Mouse (Mus musculus) frontal cortex, adult (tissue): ENCODE data around the gene Tctex1d2.
"Not testable (repeated sequence)": the region's sequence is repeated elsewhere in the genome, so short reads cannot be mapped to it uniquely, and the experiment has no call there.

ENCODE experiments used
- ATAC-seq: cut with Nextera tagmentation; 2 replicates; pipeline ENCODE4 v1.9.2; 2017; ENCODE audit warnings: mild to moderate bottlenecking, moderate library complexity, mixed read lengths; ENCODE audit not compliant: low TSS enrichment

The Tctex1d2 gene

DNA sequence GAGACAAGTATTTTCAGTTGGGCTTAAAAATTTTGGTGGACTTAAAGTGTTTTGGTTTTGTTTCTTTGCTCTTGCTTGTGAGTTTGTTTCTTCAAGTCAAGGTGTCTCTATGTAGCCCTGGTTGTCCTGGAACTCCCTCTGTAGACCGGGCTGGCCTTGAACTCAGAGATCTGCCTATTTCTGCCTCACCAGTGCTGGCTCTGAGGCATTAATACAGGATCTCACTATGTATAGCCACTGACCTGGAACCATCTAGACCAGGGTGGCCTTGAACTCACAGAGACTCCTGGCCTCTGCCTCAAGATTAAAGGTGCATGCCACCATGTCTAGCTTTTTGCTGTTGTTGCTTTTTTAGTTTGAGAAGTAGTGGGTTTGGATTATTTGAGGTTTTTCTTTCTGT is 12.4 kb downstream of the Tctex1d2 start:
- no peak for ATAC-seq

DNA sequence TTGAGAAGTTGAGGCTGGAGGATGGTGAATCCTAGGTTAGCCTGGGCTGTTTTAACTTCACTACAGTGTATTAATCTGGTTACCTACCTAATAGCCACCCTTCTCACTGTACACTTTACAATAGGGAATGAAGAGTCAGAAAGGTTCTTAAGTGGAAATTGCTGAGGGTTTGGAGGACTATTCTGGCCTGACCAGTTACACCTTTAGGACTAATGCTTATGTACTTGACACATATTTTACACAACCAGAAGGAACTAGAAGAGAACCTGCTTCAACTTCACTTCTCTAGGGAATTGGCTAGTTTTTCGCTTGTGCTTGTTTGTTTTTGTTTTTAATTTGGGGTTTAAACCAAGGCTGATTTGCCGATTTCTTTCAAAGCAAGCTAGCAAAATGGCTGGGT is 13.6 kb downstream of the Tctex1d2 start:
- no peak for ATAC-seq

DNA sequence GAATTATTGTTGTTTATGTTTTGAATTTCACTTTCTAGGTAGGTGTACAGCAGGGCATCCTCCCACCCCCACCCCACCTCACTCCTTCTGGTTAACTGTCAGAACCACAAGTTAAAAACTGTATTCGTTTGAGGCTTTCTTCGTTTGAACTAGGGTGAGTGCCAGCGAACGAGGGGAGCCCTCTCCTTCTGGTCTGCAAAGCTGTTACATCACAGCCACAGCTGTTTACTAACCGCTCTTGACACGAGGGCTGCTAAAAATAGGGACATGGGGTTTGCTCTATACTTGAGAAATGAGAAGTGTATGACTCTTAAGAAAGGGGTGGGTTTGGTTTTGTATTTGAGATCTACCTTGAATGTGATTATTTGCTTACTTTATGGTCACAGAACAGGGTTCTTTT is 14.6 kb downstream of the Tctex1d2 start:
- ATAC-seq, result no peak

DNA sequence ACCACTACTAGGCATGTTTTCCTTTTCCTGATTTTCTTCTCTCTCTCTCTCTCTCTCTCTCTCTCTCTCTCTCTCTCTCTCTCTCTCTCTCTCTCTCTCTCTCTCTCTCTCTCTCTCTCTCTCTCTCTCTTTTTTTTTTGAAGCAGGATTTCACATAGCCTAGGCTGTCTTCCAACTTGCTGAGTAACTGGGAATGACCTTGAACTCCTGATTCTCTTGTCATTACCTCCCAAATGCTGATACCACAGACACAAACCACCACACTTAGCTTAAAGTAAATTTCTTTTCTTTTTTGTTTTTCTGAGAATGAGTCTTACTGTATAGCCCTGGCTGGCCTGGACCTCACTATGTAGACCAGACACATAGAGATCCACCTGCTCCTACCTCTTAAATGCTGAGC is 15.2 kb downstream of the Tctex1d2 start:
- no peak for ATAC-seq

DNA sequence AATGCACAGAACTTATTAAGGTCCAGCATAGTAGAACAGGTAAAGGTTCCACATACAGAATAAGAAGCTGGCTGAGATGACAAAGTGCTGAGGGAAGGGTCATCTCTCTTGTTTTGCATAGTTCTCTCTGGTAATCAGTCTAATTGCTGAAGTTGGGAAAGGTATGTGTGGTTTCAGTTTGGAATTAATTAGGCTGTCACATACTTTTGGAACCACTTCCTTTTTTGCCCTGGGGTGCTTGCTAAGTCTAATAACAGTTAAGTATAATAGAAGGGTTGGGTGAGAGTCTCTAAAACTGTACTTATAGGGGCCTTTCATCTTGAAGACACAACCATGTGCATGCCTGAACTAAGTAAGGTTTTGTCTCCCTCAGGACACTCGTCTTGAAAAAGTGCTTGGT is 17.2 kb downstream of the Tctex1d2 start:
- ATAC-seq, result no peak

DNA sequence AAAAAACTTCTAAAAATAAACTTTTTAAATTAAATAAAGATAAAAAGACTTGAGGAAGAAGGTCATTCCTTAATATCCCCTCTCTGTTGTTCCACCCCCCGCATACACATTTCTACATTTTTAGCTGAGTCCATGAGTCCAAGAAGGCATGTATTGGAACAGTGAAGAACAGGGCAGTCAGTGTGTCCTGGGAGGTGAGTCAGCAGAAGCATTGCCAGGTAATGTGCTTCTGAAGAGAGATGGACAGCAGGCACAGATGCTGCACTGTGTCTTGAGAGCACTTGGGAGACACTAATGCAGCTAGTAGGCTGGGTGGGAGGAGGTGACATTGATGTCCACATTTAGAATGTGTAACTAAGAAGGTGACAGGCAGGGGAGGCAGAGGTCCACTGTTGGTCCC is 17.8 kb downstream of the Tctex1d2 start:
- ATAC-seq, result no peak

DNA sequence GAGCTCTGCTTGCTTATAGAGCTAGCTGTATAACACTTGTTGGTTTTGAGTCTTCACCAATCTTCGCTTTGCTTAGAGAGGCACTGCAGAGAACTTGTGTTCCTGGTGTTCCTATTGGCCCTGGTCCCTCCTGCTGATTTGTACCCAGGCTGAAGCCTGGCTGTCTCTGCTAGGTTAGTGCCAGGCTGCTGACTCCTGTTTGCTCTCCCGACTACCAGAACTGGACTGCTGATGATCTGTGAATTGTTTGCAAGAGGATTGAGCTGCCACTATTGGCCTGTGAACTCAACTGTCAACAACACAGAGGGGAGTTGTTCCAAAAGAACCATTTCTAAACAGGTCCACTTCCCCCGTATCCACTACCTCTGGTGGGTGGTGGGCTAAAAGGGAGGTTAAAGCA is 21.9 kb downstream of the Tctex1d2 start:
- no peak for ATAC-seq

DNA sequence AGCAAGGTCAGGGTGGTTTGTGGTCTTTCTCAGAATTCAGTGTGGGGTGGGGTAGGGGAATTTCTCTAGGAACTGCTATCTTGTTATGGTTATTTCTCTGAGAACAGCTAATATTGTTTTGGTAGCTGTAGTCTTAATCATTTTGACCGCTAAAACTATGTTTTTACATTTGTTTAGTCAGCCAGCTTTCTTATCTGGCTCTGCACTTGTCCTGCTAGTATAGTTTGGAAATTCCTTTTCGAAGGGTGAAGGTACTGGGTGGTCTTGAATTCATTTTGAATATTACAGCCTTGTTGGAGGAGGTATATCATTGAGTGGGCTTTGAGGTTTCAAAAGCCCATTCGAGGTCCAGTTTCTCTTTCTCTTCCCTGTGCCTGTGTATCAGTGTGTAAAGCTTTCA is 25.1 kb downstream of the Tctex1d2 start:
- ATAC-seq, result not testable (repeated sequence)

DNA sequence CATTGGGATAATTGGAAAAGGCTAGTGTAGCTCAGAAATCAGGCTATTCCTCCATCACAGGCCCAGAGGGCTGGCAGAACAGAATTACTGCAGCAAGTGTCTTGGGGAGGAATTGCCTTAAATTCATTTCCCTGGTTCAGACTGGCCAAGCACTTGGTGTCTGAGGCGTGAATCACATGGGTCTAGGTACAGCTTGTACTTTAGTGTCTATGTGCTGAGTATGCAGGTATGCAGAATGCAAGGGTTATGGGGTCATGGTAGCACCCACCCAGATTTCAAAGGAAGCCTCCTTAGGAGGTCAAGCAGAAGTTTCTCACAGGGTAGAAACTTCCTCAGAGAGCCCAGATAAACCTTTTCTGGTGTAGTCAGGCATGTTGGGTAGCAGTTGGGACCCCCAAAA is 26.1 kb downstream of the Tctex1d2 start:
- no peak for ATAC-seq

DNA sequence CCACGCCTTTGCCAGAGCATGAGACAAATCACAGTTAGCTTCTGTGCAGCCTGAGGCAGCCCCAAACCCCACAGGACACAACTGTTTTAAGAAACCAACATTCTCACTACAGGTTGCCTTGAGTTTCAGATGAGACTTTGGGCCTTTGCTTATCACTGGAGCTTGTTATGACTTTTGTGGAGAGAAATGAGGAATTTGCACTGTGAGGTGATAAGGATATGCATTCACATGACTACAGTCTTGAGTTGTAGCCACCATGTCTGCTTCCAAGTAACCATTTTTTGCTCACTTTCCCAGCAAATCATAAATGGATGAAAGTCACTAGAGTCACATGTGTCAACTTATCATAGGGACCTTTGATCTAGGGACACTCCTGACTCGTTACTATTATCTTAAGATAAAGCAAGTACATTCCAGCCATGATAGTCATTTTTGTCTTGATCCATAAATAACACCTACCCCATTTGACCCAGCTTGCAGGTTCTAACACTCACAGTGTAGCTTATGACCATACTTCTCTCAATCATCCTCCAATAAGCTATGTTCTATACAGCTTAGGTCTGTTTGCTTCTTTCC is 27.1 kb downstream of the Tctex1d2 start:
- ATAC-seq, result no peak

DNA sequence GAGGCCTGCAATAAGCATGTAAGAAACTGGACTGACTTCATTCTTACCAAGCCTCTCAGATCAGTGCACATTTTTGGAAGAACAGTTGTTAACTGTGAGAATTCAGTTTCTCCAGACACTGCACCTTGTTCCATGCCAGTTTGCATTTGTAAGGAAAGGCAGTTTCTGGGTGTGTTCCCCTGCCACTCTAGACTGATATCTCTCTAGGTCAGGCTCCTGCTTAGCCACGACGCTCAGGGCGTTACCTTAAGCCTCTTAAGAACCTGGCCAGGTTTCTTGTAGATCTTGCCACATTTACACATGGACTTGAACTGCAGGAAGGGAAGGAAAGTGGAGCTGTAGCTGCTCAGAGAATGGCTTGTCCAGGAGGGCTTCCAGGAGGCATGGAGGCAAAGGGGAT is 30.2 kb downstream of the Tctex1d2 start:
- ATAC-seq, result no peak

DNA sequence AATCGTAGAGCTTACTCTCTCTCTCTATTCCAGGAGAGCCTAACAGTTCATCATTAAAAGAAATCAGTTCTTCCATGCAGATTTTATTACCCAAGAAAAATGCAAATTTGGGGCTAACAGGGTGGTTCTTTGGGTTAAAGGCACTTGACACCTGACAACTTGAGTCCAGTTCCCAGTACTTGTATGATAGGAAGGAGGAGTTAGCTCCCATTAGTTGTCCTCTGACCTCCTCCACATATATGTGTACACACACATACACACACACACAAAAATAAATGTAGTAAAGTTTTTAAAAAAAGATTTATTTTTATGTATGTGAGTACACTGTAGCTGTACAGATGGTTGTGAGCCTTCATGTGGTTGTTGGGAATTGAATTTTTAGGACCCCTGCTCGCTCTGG is 30.6 kb downstream of the Tctex1d2 start:
- ATAC-seq, result no peak

DNA sequence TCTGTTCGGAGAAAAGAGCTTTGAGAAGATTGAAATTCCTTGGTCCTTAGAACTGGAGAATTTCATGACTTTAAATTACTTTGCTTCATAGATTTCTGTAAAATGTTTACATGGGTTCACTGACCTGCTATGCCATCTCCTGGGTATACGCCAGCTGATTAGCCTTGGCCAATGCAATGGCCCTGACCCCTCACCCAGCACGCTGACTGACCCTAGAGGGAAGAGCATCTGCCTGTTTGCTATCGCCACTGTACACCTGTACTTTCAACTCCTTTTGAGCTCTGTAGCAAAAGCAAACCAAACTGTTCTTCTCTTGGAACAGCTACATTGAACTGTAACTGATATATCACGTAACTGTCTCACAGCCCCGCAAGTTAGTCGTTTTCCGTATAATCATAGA is 33.6 kb downstream of the Tctex1d2 start:
- no peak for ATAC-seq

DNA sequence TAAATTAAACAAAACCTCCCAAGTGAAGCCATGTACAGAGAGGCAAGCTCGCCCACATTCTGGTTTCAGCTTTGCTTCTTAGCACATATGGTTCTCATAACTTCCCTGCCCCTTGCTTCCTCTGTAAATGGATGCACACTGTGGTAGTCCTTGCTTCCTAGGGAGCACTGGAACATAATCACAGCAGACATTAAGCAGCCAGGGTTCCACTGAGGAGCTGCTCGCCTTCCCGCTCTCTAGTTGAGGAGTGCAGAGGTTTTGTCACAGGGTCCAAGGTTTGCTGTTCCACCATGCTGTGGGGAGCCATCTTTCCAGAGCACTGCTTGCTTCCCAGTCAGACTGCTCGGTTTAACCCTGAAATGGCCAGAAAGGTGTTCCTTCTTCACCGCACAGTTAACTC is 35.1 kb downstream of the Tctex1d2 start:
- ATAC-seq, result no peak

DNA sequence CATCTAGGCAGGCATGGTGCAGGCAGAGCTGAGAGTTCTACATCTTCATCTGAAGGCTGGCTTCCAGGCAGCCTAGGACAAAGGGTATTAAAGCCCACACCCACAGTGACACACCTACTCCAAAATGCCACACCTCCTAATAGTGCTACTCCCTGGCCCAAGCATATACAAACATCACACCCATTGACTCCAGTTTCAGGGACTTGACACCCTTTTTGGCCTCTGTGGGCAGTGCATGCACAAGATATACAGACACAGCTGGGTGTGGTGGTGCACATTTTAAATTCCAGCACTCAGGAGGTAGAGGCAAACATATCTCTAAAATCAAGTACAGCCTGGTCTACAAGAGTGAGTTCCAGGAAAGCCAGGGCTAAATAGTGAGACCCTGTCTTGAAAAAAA is 36.6 kb downstream of the Tctex1d2 start:
- no peak for ATAC-seq

DNA sequence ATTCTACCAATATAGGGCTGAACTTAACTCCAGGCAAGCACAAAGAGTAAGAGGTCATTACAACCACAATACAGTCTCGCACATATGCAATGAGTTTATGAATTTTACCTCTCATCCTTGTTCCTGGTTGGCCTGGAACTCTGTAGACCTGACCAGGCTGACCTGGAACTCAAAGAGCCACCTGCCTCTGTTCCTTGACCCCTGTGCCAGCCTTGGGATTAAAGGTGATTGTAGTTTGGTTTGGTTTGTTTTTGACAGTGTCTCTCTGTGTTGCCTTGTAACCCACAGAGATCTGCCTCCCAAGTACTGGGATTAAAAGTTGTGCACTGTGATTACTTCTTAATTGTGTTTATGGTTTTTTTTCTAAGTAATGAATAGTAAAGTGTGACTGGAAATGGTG is 37.3 kb downstream of the Tctex1d2 start:
- no peak for ATAC-seq

DNA sequence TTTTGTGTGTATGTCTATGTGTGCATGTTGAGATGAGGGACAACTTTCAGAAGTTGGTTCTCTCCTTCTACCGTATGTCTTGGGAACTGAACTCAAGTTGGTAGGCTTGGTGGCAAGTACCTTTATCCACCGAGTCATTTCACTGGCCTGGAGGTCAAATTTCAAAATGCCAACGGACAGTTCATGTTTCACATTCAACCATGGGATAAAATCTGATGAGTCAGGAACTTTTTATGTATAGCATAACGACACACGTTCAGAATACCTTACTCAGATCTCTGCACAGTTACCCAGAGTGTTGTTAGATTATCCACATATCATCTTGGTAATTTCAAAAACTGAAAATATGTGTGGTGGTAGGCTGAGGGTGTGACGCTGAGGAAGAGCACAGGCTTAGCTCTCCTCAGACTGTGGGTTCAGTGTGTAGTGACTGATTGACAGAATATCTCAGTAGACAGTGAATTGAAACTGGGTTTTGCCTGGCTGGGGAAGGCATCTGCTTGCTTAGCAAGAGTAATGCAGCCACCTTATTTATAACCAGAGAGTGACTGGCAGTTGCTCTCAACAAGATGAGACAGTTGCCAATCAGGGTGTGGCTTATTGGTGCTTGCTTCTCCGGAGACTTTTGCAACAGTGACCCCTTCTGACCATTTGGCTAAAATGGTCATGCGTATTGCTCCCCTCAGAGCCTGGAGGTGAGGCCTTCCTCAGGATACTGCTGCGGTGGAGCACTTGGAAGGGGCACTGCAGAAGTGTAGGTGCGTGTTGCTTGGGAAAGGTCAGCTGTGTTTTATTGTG is 38.3 kb downstream of the Tctex1d2 start:
- peak; percentile 31; the same call in 1 of the 2 replicates for ATAC-seq

DNA sequence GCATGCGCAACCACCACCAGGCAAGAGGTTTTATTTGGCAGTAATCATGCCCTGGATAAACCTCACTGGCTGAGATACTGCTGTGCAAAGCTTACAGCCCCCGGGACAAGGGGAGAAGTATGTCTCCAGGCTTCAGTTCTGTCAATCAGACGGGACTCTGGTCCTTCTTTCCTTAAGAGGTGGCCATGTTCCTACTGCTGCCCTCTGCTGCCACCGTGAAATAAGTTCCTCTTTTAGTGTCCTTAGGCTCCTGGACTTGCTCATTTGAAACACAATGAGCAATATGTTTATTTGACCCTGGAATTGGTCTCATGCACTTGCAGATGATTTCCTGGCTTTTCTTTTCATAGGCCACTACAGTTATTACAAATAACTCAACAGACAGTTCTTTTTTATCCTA is 41.0 kb downstream of the Tctex1d2 start:
- no peak for ATAC-seq

DNA sequence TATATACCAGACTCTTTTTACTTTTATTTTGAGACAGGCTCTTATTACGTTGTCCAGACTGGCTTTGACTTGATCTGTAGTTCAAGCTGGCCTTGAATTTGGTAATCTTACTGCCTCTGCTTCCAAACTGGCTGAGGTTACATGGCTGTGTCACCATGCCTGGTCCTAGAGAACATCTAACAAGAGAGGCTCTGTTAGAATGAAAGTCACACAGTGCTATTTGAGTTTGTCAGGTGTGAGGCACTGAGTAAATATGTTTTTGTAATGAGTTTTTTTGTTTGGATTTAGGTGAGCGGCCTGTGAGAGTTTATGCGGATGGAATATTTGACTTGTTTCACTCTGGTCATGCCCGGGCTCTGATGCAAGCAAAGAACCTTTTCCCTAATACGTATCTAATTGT is 42.2 kb downstream of the Tctex1d2 start:
- ATAC-seq, result no peak

DNA sequence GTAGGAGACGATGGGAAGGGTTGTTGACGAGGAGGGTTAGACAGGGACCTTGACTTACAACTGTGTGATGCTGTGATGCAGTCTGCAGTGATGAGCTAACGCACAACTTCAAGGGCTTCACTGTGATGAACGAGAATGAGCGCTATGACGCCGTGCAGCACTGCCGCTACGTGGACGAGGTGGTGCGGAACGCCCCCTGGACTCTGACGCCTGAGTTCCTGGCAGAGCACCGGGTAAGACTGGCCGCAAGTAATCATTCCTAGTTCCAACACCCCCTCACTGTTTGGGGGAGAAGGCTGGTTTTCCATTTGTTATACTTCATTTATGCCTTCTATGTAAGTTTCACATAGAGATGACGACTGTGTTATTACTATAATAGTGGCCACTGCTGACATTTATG is 43.4 kb downstream of the Tctex1d2 start:
- no peak for ATAC-seq

DNA sequence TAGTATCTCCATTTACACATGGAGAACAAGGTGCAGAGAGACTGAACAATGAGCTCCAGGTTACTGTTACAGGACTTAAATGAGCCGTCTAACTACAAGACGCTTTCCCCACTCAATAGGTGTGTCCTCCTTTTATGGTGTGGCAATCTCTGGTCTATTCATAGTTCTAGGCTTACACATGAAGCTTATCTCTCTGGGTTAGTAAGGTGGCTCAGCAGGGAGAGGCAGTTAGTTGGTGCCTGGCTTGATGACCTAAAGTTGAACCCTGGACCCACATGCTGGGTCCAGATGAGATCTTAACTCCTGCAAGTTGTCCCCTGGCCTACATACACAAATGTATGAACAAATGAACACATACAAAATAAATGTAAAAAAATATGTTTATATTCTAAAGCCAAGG is 43.9 kb downstream of the Tctex1d2 start:
- ATAC-seq, result no peak

DNA sequence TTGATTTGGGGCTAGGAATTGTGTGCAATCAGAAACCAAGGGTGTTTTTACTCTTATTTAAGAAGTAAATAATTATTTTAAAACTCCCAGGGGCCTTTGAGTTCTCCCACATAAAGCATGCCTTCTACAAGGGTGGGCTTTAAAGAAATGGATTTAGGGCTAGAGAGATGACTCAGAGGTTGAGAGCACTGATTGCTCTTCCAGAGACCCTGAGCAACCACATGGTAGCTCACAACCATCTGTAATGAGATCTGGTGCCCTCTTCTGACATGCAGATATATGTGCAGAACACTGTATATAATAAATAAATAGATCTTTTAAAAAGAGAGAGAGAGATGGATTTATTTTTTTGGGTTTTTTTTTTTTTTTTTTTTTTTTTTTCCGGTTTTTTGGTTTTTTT is 45.4 kb downstream of the Tctex1d2 start:
- ATAC-seq, result no peak

DNA sequence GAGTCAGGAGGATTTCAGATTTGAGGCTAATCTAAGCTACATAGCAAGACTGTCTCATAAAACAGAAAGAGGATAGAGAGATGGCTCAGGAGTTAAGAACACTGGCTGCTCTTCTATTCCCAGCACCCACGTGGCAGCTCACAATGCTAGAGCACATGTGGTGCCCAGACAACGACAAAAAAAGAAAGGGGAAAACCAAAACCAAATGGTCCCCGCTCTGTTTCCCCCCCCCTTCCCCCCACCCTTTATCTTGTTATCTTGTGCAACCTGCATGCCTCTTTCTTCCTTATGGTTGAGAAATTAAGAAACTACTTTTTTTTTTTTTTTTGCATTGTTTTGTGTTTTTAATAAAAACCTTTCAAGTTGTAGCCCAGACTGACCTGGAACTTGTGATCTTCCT is 49.0 kb downstream of the Tctex1d2 start:
- no peak for ATAC-seq
